Mouse (Mus musculus): ENCODE data around the gene Eprs. TPM values are rescaled to one million over a fixed set of nuclear protein-coding genes. Genes with fewer than 3 reads are reported as not detected.

Eprs gene
- polyA plus RNA-seq (2017; shearing (Covaris generic)): 137 TPM

GRCm38 (mm10) chr1:185362677-185363520, at the start of gene Eprs:
Eprs (plus strand) TSS chr1:185363044.

GRCm38 (mm10) chr1:185328721-185329610, 33.9 kb upstream of the Eprs start, which contains the start of gene Iars2:
Iars2 (minus strand) TSS chr1:185329396.

GRCm38 (mm10) chr1:185331983-185332430, 30.8 kb upstream of the Eprs start, which contains the start of gene Bpnt1:
Bpnt1 (plus strand) TSS chr1:185332149.

GRCm38 (mm10) chr1:185454575-185454954, 91.7 kb downstream of the Eprs start, which contains the start of gene Slc30a10:
Slc30a10 (plus strand) TSS chr1:185454848.

Other genes with a start within 250 kb of the Eprs start
- gene Rab3gap2, start 158.9 kb upstream of the Eprs start, polyA plus RNA-seq (2017; shearing (Covaris generic)): 49.0 TPM
- 25.7 TPM for gene Iars2, start 33.6 kb upstream of the Eprs start, polyA plus RNA-seq (2017; shearing (Covaris generic))
- 14.0 TPM for gene Bpnt1, start 30.9 kb upstream of the Eprs start, polyA plus RNA-seq (2017; shearing (Covaris generic))
- gene Slc30a10, start 91.8 kb downstream of the Eprs start, polyA plus RNA-seq (2017; shearing (Covaris generic)): not detected